Comparison of ENCODE assay signal across 8 mouse cellular contexts in the genomic region with DNA sequence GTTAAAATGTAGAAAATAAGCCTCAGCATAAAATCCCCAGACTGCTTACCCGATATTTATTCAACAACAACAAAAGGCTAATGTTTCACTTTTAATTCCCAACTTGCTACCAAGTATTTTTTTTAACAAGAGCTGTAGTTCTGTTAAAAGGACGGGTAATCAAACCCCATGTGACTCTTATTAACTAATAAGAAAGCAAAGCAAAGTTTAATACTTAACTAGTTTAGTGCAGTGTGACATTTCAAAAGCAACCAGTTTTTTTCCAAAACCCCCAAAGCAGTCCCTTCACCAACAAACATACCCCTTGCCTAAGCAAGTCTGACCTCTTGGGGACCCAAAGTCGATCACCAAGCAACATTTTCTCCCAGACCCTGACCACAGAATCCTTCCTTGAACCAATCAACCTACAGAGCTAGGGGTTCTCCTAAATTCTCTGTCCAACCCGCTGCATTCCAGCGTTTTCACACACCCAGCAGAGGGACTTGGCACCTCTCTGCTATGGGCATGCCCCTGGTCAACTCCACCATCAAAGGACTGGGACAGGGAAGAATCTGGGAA. TPM values are rescaled to one million over a fixed set of nuclear protein-coding genes. Genes with fewer than 3 reads are reported as not detected.
A peak's percentile ranks its signal among the peaks of the same experiment; 100 is the strongest.
DNase-seq lines count a peak whose midpoint lies in the region; ATAC-seq and TF ChIP-seq lines count a peak whose summit lies in the region.

No protein-coding gene starts in this region.

- peaks cover 17% of the 10 kb centered on the region for H3K27me3 ChIP-seq in thymus, adult 2 months (ENCODE audit: control insufficient read depth, insufficient read depth, low read length)
- H3K27me3 ChIP-seq in hindbrain, embryonic 13.5 days = no peaks in the 10 kb centered on the region
- peaks cover 21% of the 10 kb centered on the region for H3K27me3 ChIP-seq in lung, embryonic 15.5 days

- TF ChIP-seq POLR2A in thymus, adult 2 months (IDR thresholded peaks at IDR 0.05; ENCODE audit: control insufficient read depth, extremely low read depth, insufficient read depth, low read length, poor library complexity) = no peak

- TF ChIP-seq CTCF in thymus, adult 2 months (IDR thresholded peaks at IDR 0.05; ENCODE audit: borderline replicate concordance, control insufficient read depth, extremely low read depth, insufficient read depth, low read length, poor library complexity) = no peak

- H3K36me3 ChIP-seq in thymus, adult 2 months (ENCODE audit: control insufficient read depth, insufficient read depth, low read length) = no peaks in the 10 kb centered on the region
- no peaks in the 10 kb centered on the region for H3K36me3 ChIP-seq in hindbrain, embryonic 13.5 days
- no peaks in the 10 kb centered on the region for H3K36me3 ChIP-seq in lung, embryonic 15.5 days

- DNase-seq in thymus, adult 2 months = no peak
- DNase-seq in thymus, postnatal 0 days (ENCODE audit: low spot score) = no peak
- DNase-seq in frontal cortex, postnatal 14 days (ENCODE audit: low spot score in 2 of 2) = no peak
- no peak for DNase-seq in gastrocnemius, postnatal 25 days
- DNase-seq in frontal cortex, postnatal 25 days (ENCODE audit: low spot score in 2 of 2) = no peak
- no peak for DNase-seq in ovary, postnatal 36 days (ENCODE audit: low spot score)

- peak overlapping the region; percentile 92 for H3K9ac ChIP-seq in hindbrain, embryonic 13.5 days
- H3K9ac ChIP-seq in lung, embryonic 15.5 days = no peak overlapping the region; the same call in 1 of the 2 replicates

- WGBS in thymus, adult 2 months = 42% methylated on average over 5 of the region's 5 CpGs
- WGBS in hindbrain, embryonic 13.5 days = 26% methylated on average over 5 of the region's 5 CpGs
- 24% methylated on average over 5 of the region's 5 CpGs for WGBS in lung, embryonic 15.5 days

- peaks cover 12% of the 10 kb centered on the region for H3K4me1 ChIP-seq in thymus, adult 2 months (replicated peaks; ENCODE audit: control insufficient read depth, insufficient read depth, low read length)
- H3K4me1 ChIP-seq in hindbrain, embryonic 13.5 days (replicated peaks) = peaks cover 27% of the 10 kb centered on the region
- peaks cover 10% of the 10 kb centered on the region for H3K4me1 ChIP-seq in lung, embryonic 15.5 days

- peak overlapping the region; percentile 84 for H3K4me2 ChIP-seq in hindbrain, embryonic 13.5 days
- H3K4me2 ChIP-seq in lung, embryonic 15.5 days = peak overlapping the region; percentile 98

- ATAC-seq in hindbrain, embryonic 13.5 days (ENCODE audit: low FRiP score) = 0 out of 2 replicates have a peak, but pooled peaks have one; percentile 8
- ATAC-seq in lung, embryonic 15.5 days (ENCODE audit: borderline replicate concordance, extremely low read depth, low FRiP score, low TSS enrichment) = no peak

- peak overlapping the region; percentile 67; the same call in 1 of the 2 replicates for H3K4me3 ChIP-seq in thymus, adult 2 months (ENCODE audit: control insufficient read depth, insufficient read depth, low read length)
- H3K4me3 ChIP-seq in hindbrain, embryonic 13.5 days = peak overlapping the region; percentile 79
- H3K4me3 ChIP-seq in lung, embryonic 15.5 days = peak overlapping the region; percentile 74

- no peak overlapping the region for H3K27ac ChIP-seq in thymus, adult 2 months (ENCODE audit: control insufficient read depth, insufficient read depth, low read length)
- no peak overlapping the region for H3K27ac ChIP-seq in hindbrain, embryonic 13.5 days
- H3K27ac ChIP-seq in lung, embryonic 15.5 days = no peak overlapping the region

- no peaks in the 10 kb centered on the region for H3K9me3 ChIP-seq in hindbrain, embryonic 13.5 days
- H3K9me3 ChIP-seq in lung, embryonic 15.5 days = no peaks in the 10 kb centered on the region

RNA-seq across cellular contexts. Expression of a gene that starts 1.0 kb away (rescaled TPM):
- polyA plus RNA-seq in thymus, adult 2 months (2012; rRNA removed) = 0.89 and 1.7 TPM in 2 replicates
- 0.77 and 0.94 TPM in 2 replicates for polyA plus RNA-seq in thymus, postnatal 0 days (2015; fragmentation: Nextera tagmentation; extraction: Ambion mirVana)
- polyA plus RNA-seq in hindbrain, embryonic 13.5 days (2015; fragmentation: Nextera tagmentation; extraction: Ambion mirVana) = 11.5 and 11.9 TPM in 2 replicates
- 1.7 and 2.4 TPM in 2 replicates for polyA plus RNA-seq in lung, embryonic 15.5 days (2015; fragmentation: Nextera tagmentation; extraction: Ambion mirVana)
- total RNA-seq in gastrocnemius, postnatal 25 days (2021) = 100 to 1,000 TPM; 105 to 119 TPM

RNA-seq across cellular contexts. Expression of a gene that starts 48.4 kb away (rescaled TPM):
- 20.1 and 23.3 TPM in 2 replicates for polyA plus RNA-seq in thymus, adult 2 months (2012; rRNA removed)
- 22.5 and 22.7 TPM in 2 replicates for polyA plus RNA-seq in thymus, postnatal 0 days (2015; fragmentation: Nextera tagmentation; extraction: Ambion mirVana)
- polyA plus RNA-seq in hindbrain, embryonic 13.5 days (2015; fragmentation: Nextera tagmentation; extraction: Ambion mirVana) = 79.0 and 81.9 TPM in 2 replicates
- 78.4 and 85.4 TPM in 2 replicates for polyA plus RNA-seq in lung, embryonic 15.5 days (2015; fragmentation: Nextera tagmentation; extraction: Ambion mirVana)
- 10 to 100 TPM; 43.7 to 50.2 TPM for total RNA-seq in gastrocnemius, postnatal 25 days (2021)
